ENCODE assay signal across 21 mouse cellular contexts in the genomic region with DNA sequence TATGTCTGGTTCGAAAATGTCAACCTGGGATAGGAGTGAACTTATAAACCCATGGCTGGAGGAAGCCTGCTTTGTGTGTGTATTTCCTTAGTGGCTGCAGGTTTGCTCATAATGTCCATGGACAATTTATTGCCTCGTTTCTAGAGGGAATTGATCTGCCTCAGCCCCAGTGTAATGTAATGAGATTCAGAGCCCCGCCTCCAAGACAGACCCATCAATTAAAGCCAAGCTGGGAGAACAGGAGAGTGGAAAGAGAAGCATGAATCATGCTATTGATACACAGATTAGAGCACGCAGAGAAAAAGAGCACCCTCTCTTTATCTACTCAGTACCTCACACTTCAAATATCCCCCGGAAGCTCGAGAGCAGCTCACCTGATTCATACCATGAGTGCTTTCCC. TPM values are rescaled to one million over a fixed set of nuclear protein-coding genes. Genes with fewer than 3 reads are reported as not detected.
DNase-seq lines count a peak whose midpoint lies in the region; ATAC-seq lines count a peak whose summit lies in the region.
"Had no signal": no experiment of that assay in that cellular context is flagged by ENCODE, and none has a peak within 500 bp of the region (broad histone marks: within the 10 kb centered on the region; RNA-seq: fewer than 3 reads in every experiment).

No protein-coding gene starts in this region.

- no peak overlapping the region for H3K4me3 ChIP-seq in midbrain, embryonic 10.5 days
- H3K4me3 ChIP-seq in midbrain, embryonic 14.5 days (replicated peaks; ENCODE audit: low read depth, low read length), result no peak overlapping the region
- H3K4me3 ChIP-seq in hindbrain, embryonic 16.5 days (ENCODE audit: low read length), result no peak overlapping the region
- no peak overlapping the region for H3K4me3 ChIP-seq in neural tube, embryonic 15.5 days (replicated peaks)
- H3K4me3 ChIP-seq: embryonic facial prominence, embryonic 15.5 days; heart, adult 2 months; intestine, embryonic 15.5 days had no signal

- peaks cover 24% of the 10 kb centered on the region for H3K4me1 ChIP-seq in midbrain, embryonic 10.5 days
- no peaks in the 10 kb centered on the region for H3K4me1 ChIP-seq in midbrain, embryonic 14.5 days (ENCODE audit: control insufficient read depth, insufficient read depth, low read length)
- H3K4me1 ChIP-seq in hindbrain, embryonic 16.5 days (ENCODE audit: control insufficient read depth, insufficient read depth, low read depth, low read length), result no peaks in the 10 kb centered on the region; the same call in 1 of the 2 replicates
- H3K4me1 ChIP-seq in neural tube, embryonic 15.5 days, result peaks cover 26% of the 10 kb centered on the region
- H3K4me1 ChIP-seq: embryonic facial prominence, embryonic 15.5 days; intestine, embryonic 15.5 days had no signal

- H3K36me3 ChIP-seq in midbrain, embryonic 10.5 days, result no peaks in the 10 kb centered on the region
- H3K36me3 ChIP-seq in midbrain, embryonic 14.5 days (ENCODE audit: control insufficient read depth, insufficient read depth, low read length), result no peaks in the 10 kb centered on the region
- H3K36me3 ChIP-seq in hindbrain, embryonic 16.5 days (ENCODE audit: control insufficient read depth, insufficient read depth, low read length), result no peaks in the 10 kb centered on the region
- H3K36me3 ChIP-seq in neural tube, embryonic 15.5 days, result no peaks in the 10 kb centered on the region
- H3K36me3 ChIP-seq: embryonic facial prominence, embryonic 15.5 days; intestine, embryonic 15.5 days had no signal

- H3K27me3 ChIP-seq in midbrain, embryonic 10.5 days (ENCODE audit: low read depth, poor library complexity, severe bottlenecking), result no peaks in the 10 kb centered on the region
- no peaks in the 10 kb centered on the region for H3K27me3 ChIP-seq in midbrain, embryonic 14.5 days (ENCODE audit: control insufficient read depth, insufficient read depth, low read length)
- no peaks in the 10 kb centered on the region for H3K27me3 ChIP-seq in hindbrain, embryonic 16.5 days (replicated peaks; ENCODE audit: control insufficient read depth, insufficient read depth, low read length)
- H3K27me3 ChIP-seq in neural tube, embryonic 15.5 days (replicated peaks), result no peaks in the 10 kb centered on the region
- H3K27me3 ChIP-seq: embryonic facial prominence, embryonic 15.5 days; intestine, embryonic 15.5 days had no signal

- H3K9me3 ChIP-seq in midbrain, embryonic 10.5 days (replicated peaks), result no peaks in the 10 kb centered on the region
- no peaks in the 10 kb centered on the region for H3K9me3 ChIP-seq in midbrain, embryonic 14.5 days (ENCODE audit: control insufficient read depth, low read length)
- H3K9me3 ChIP-seq in hindbrain, embryonic 16.5 days (ENCODE audit: control insufficient read depth, low read length), result no peaks in the 10 kb centered on the region
- no peaks in the 10 kb centered on the region for H3K9me3 ChIP-seq in neural tube, embryonic 15.5 days (replicated peaks)
- H3K9me3 ChIP-seq: embryonic facial prominence, embryonic 15.5 days; intestine, embryonic 15.5 days had no signal

- H3K27ac ChIP-seq in midbrain, embryonic 10.5 days (replicated peaks), result peak overlapping the region; percentile 63
- no peak overlapping the region for H3K27ac ChIP-seq in midbrain, embryonic 14.5 days (replicated peaks; ENCODE audit: low read depth, low read length)
- H3K27ac ChIP-seq in hindbrain, embryonic 16.5 days (ENCODE audit: low read depth, low read length), result no peak overlapping the region
- H3K27ac ChIP-seq in neural tube, embryonic 15.5 days (replicated peaks), result peak overlapping the region; percentile 48; the same call in 1 of the 2 replicates
- H3K27ac ChIP-seq: embryonic facial prominence, embryonic 15.5 days; heart, adult 2 months; intestine, embryonic 15.5 days had no signal

- ATAC-seq in midbrain, embryonic 14.5 days (ENCODE audit: low FRiP score, low TSS enrichment), result no peak
- peak; percentile 51 for ATAC-seq in hindbrain, embryonic 16.5 days
- ATAC-seq in neural tube, embryonic 15.5 days (ENCODE audit: low FRiP score), result peak; percentile 45; the same call in 1 of the 2 replicates
- ATAC-seq in granulocyte monocyte progenitor cell, adult 5-6 weeks (replicated peaks; ENCODE audit: poor library complexity, severe bottlenecking), result no peak
- ATAC-seq: intestine, embryonic 15.5 days had no signal

- 67% methylated on average over 6 of the region's 6 CpGs for WGBS in midbrain, embryonic 10.5 days
- WGBS in midbrain, embryonic 14.5 days, result 56% methylated on average over 6 of the region's 6 CpGs
- WGBS in hindbrain, embryonic 16.5 days, result 26% methylated on average over 6 of the region's 6 CpGs
- 18% methylated on average over 6 of the region's 6 CpGs for WGBS in neural tube, embryonic 15.5 days

- DNase-seq in embryo, embryonic 10.5 days (ENCODE audit: low spot score), result peak; percentile 53
- DNase-seq in embryo, embryonic 9.5 days (ENCODE audit: extremely low spot score), result no peak
- DNase-seq in midbrain, embryonic 10.5 days (ENCODE audit: low spot score), result no peak
- no peak for DNase-seq in midbrain, embryonic 14.5 days
- DNase-seq in cerebellum, adult 11 months, result no peak
- DNase-seq: adrenal gland, postnatal 10 days; cerebellum, adult 9-11 months; heart, adult 2 months; heart, postnatal 36 days; kidney, postnatal 4 days; layer of hippocampus, adult 9-11 months; lung, adult 18-20 months; lung, postnatal 36 days; thymus, postnatal 14 days had no signal

- no peak overlapping the region for H3K4me2 ChIP-seq in midbrain, embryonic 14.5 days (ENCODE audit: low read length)
- H3K4me2 ChIP-seq in hindbrain, embryonic 16.5 days (ENCODE audit: low read length), result no peak overlapping the region
- H3K4me2 ChIP-seq in neural tube, embryonic 15.5 days, result no peak overlapping the region
- H3K4me2 ChIP-seq: embryonic facial prominence, embryonic 15.5 days; intestine, embryonic 15.5 days; liver, embryonic 11.5 days had no signal

- no peak overlapping the region for H3K9ac ChIP-seq in midbrain, embryonic 14.5 days (replicated peaks; ENCODE audit: low read length)
- no peak overlapping the region for H3K9ac ChIP-seq in hindbrain, embryonic 16.5 days (ENCODE audit: low read depth, low read length)
- no peak overlapping the region for H3K9ac ChIP-seq in neural tube, embryonic 15.5 days (replicated peaks)
- H3K9ac ChIP-seq: embryonic facial prominence, embryonic 15.5 days; intestine, embryonic 15.5 days had no signal

RNA-seq across cellular contexts. Expression of a gene that starts 20.2 kb away (rescaled TPM):
- polyA plus RNA-seq in midbrain, embryonic 10.5 days (2016; fragmentation: Nextera tagmentation; extraction: Ambion mirVana), result 142 and 235 TPM in 2 replicates
- polyA plus RNA-seq in midbrain, embryonic 14.5 days (2014; fragmentation: Nextera tagmentation; extraction: Ambion mirVana), result 906 and 957 TPM in 2 replicates
- 851 and 939 TPM in 2 replicates for polyA plus RNA-seq in hindbrain, embryonic 16.5 days (2015; fragmentation: Nextera tagmentation; extraction: Ambion mirVana)
- 679 and 807 TPM in 2 replicates for polyA plus RNA-seq in neural tube, embryonic 15.5 days (2015; fragmentation: Nextera tagmentation; extraction: Ambion mirVana)
- total RNA-seq in granulocyte monocyte progenitor cell, adult 5-6 weeks (2014; fragmentation: Nextera tagmentation), result not detected in 2 replicates
- total RNA-seq in granulocyte monocyte progenitor cell, adult 5-6 weeks (2017), result not detected in 2 replicates
- total RNA-seq: megakaryocyte-erythroid progenitor cell, adult 5-6 weeks had no signal

Comparison
In these comparisons a context has a peak if more than half of its experiments do, and no peak if none do; other contexts are left out.
1. H3K27ac ChIP-seq: peak in midbrain, embryonic 10.5 days (single experiment) and neural tube, embryonic 15.5 days (single experiment); none in midbrain, embryonic 14.5 days (single experiment) and hindbrain, embryonic 16.5 days (single experiment).
2. ATAC-seq: peak in hindbrain, embryonic 16.5 days (single experiment) and neural tube, embryonic 15.5 days (single experiment); none in midbrain, embryonic 14.5 days (single experiment) and granulocyte monocyte progenitor cell, adult 5-6 weeks (single experiment).